Mouse (Mus musculus) lung, embryonic 14.5 days (tissue): ENCODE measurements around the gene Kcnmb1. TPM values are rescaled to one million over a fixed set of nuclear protein-coding genes. Genes with fewer than 3 reads are reported as not detected.

Source experiments
- ATAC-seq: fragments of 200-750 bp; cut with Nextera tagmentation; 2 replicates; pipeline ENCODE4 v1.8.0; 2017; ENCODE audit warnings: mild to moderate bottlenecking, moderate TSS enrichment, moderate library complexity; ENCODE audit not compliant: insufficient read depth
- DNase-seq: peaks from one replicate; pipeline ENCODE4 v3.0.0-alpha.2; 2015
- H3K27ac ChIP-seq: fragments of 300-500 bp; sonication (generic); 2 replicates; pipeline ENCODE4 v1.5.1; 2014; ENCODE audit warnings: low read depth, mild to moderate bottlenecking, moderate library complexity
- H3K27me3 ChIP-seq: fragments of 300-500 bp; sonication (generic); 2 replicates; pipeline ENCODE4 v1.6.1; 2014; ENCODE audit warnings: low read length, control low read depth; ENCODE audit not compliant: insufficient read depth
- H3K36me3 ChIP-seq: fragments of 300-500 bp; sonication (generic); 2 replicates; pipeline ENCODE4 v1.6.1; 2014; ENCODE audit warnings: control low read depth; ENCODE audit not compliant: insufficient read depth
- H3K4me1 ChIP-seq: fragments of 300-500 bp; sonication (generic); 2 replicates; pipeline ENCODE4 v1.6.1; 2014; ENCODE audit warnings: antibody characterized with exemption, control low read depth; ENCODE audit not compliant: insufficient read depth
- H3K4me2 ChIP-seq: fragments of 300-500 bp; sonication (generic); 2 replicates; pipeline ENCODE4 v1.6.1; 2014; ENCODE audit warnings: mild to moderate bottlenecking
- H3K4me3 ChIP-seq: fragments of 300-500 bp; sonication (generic); 2 replicates; pipeline ENCODE4 v1.5.1; 2014; ENCODE audit warnings: low read depth, low read length
- H3K9ac ChIP-seq: fragments of 300-500 bp; sonication (generic); 2 replicates; pipeline ENCODE4 v1.6.1; 2014
- H3K9me3 ChIP-seq: fragments of 300-500 bp; sonication (generic); 2 replicates; pipeline ENCODE4 v1.6.1; 2016; ENCODE audit warnings: low read depth, low read length, control low read depth
- CTCF ChIP-seq: IDR thresholded peaks from 2 replicates; pipeline ENCODE4 v1.5.1; 2016; ENCODE audit warnings: antibody characterized with exemption, low read depth
- WGBS: fragments of 180-500 bp; shearing (Covaris S2); extraction: QIAGEN DNeasy Blood & Tissue Kit; methylation state at CpG from one replicate; pipeline ENCODE4 v1.1.7; 2014; 5-methylcytosine and 5-hydroxymethylcytosine counted together
- polyA plus RNA-seq: library from polyadenylated mRNA; unstranded; fragments of >200 nt; fragmentation: Nextera tagmentation; extraction: Ambion mirVana; gene quantifications from 2 replicates; pipeline ENCODE4 v1.2.1, GENCODE M21; 2014

Kcnmb1 gene
- polyA plus RNA-seq, 1 experiment from 2014 or later, result 1.3 TPM

GRCm38 (mm10) chr11:33957595-33957994 is 5.2 kb upstream of the Kcnmb1 start:
- Histone ChIP-seq H3K27ac (no peak overlapping the region), H3K27me3 (no peaks in the 10 kb centered on the region), H3K9ac (no peak overlapping the region), H3K4me2 (no peak overlapping the region), H3K36me3 (no peaks in the 10 kb centered on the region), H3K4me3 (no peak overlapping the region), H3K4me1 (peaks cover 3% of the 10 kb centered on the region; the same call in 1 of the 2 replicates), H3K9me3 (no peaks in the 10 kb centered on the region)
- DNase-seq, result no peak
- ATAC-seq, result no peak
- WGBS, result 82% methylated on average over 6 of the region's 6 CpGs
- no peak for TF ChIP-seq CTCF

DNA sequence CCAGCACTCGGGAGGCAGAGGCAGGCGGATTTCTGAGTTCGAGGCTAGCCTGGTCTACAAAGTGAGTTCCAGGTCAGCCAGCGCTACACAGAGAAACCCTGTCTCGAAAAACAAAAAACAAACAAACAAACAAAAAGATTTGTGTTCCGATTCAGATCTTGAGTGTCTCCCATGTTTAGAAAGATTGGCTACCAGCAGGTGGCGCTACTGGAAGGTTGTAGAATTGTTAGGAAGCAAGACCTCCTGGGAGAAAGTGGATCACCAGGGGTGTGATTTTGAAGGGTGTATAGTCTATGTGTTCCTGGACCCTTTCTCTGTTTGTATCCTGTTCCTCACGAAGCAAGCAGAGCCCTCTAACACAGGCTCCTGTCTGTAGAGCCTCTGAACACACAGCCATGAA is 4.1 kb upstream of the Kcnmb1 start:
- ATAC-seq, result no peak

GRCm38 (mm10) chr11:33962178-33962577 is 635 bp upstream of the Kcnmb1 start:
- 34% methylated on average over 7 of the region's 7 CpGs for WGBS
- H3K4me1 ChIP-seq, result peaks cover 10% of the 10 kb centered on the region; the same call in 1 of the 2 replicates
- DNase-seq (no peak), ATAC-seq (peak; percentile 27; the same call in 1 of the 2 replicates)
- H3K4me3 ChIP-seq, result no peak overlapping the region
- H3K9me3 ChIP-seq, result no peaks in the 10 kb centered on the region
- H3K36me3 ChIP-seq, result no peaks in the 10 kb centered on the region
- no peaks in the 10 kb centered on the region for H3K27me3 ChIP-seq
- no peak overlapping the region for H3K9ac ChIP-seq
- no peak overlapping the region for H3K4me2 ChIP-seq
- no peak for TF ChIP-seq CTCF
- peak overlapping the region; percentile 65 for H3K27ac ChIP-seq

More for the DNA sequence above, 4.1 kb upstream of the Kcnmb1 start:
- 73% methylated on average over 8 of the region's 8 CpGs for WGBS
- Histone ChIP-seq H3K4me3 (no peak overlapping the region), H3K9me3 (no peaks in the 10 kb centered on the region), H3K4me1 (peaks cover 10% of the 10 kb centered on the region; the same call in 1 of the 2 replicates), H3K4me2 (no peak overlapping the region), H3K9ac (no peak overlapping the region), H3K27ac (no peak overlapping the region), H3K27me3 (no peaks in the 10 kb centered on the region), H3K36me3 (no peaks in the 10 kb centered on the region)
- peak; percentile 71 for DNase-seq
- TF ChIP-seq CTCF, result peak; percentile 62

DNA sequence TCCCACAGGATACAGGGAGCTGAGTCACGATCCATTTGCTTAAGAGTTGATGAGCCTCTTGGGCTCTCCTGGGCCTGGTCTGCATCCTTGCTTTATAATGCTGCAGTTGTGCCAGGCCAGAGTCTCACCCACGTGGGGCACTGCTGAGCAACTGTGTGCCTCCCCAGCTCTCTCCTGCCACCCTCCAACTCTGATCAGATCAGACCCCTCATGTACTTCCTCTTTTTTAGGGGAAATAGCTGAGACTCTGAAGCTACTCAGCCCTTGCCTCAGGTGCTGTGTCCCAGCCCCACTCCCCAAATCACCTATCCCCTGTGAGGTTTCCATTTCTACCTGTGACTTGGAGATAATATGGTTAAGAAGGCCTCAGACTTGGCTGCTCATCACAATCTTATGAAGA is 2.6 kb downstream of the Kcnmb1 start:
- TF ChIP-seq CTCF, result no peak
- Histone ChIP-seq H3K4me1 (peaks cover 10% of the 10 kb centered on the region; the same call in 1 of the 2 replicates), H3K36me3 (no peaks in the 10 kb centered on the region), H3K4me3 (no peak overlapping the region), H3K4me2 (no peak overlapping the region), H3K9ac (no peak overlapping the region), H3K27ac (no peak overlapping the region), H3K9me3 (no peaks in the 10 kb centered on the region), H3K27me3 (no peaks in the 10 kb centered on the region)
- WGBS, result 64% methylated on average over 2 of the region's 2 CpGs
- DNase-seq (no peak), ATAC-seq (no peak)

DNA sequence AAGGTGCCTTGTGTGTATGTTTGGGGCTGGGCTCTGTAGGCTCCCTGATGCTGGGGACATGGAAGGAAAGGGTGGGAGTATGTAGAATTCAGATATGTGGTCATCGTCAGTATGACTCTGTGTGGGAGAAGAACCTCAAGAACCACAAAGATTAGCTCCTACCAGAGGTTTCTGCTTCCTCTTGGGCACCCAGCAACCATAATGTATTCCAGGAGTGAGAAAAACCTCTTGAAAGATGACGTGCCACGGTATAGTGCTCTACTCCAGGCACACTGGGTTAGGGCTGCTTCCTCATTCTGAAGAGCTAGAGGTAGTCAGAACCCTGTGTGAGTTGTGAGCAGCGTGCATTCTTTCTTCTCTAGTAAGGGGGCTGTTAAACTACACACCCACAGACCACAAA is 4.9 kb downstream of the Kcnmb1 start:
- ATAC-seq (no peak), DNase-seq (no peak)
- Histone ChIP-seq H3K9ac (no peak overlapping the region), H3K27ac (no peak overlapping the region), H3K36me3 (no peaks in the 10 kb centered on the region), H3K4me2 (no peak overlapping the region), H3K27me3 (no peaks in the 10 kb centered on the region), H3K4me1 (peaks cover 6% of the 10 kb centered on the region; the same call in 1 of the 2 replicates), H3K4me3 (no peak overlapping the region), H3K9me3 (no peaks in the 10 kb centered on the region)
- TF ChIP-seq CTCF, result no peak
- WGBS, result 83% methylated on average over 4 of the region's 4 CpGs

DNA sequence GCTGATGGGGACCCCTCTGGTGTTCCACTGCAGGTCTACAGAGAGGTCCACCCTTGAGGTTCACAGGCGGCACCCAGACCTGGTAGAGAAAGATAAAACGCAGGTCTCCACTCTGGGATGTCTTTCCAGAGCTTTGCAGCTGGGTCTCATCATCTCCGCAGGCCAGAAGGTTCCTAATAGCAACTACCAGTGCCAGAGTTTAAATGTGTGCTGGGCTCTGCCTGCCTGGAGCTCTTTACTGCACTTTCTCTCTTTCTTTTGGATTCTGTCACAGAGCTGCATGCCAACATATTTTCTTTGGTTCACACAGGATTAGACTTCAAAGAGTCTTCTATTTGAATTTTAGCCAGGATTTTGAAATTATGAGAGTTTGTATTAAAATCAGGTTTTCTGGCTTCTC is 6.4 kb downstream of the Kcnmb1 start:
- ATAC-seq (peak; percentile 62; the same call in 1 of the 2 replicates), DNase-seq (peak; percentile 27)
- Histone ChIP-seq H3K27ac (no peak overlapping the region), H3K4me1 (no peaks in the 10 kb centered on the region), H3K4me3 (no peak overlapping the region), H3K36me3 (no peaks in the 10 kb centered on the region), H3K9me3 (no peaks in the 10 kb centered on the region), H3K27me3 (no peaks in the 10 kb centered on the region), H3K4me2 (no peak overlapping the region), H3K9ac (no peak overlapping the region)
- 40% methylated on average over 3 of the region's 3 CpGs for WGBS
- no peak for TF ChIP-seq CTCF

DNA sequence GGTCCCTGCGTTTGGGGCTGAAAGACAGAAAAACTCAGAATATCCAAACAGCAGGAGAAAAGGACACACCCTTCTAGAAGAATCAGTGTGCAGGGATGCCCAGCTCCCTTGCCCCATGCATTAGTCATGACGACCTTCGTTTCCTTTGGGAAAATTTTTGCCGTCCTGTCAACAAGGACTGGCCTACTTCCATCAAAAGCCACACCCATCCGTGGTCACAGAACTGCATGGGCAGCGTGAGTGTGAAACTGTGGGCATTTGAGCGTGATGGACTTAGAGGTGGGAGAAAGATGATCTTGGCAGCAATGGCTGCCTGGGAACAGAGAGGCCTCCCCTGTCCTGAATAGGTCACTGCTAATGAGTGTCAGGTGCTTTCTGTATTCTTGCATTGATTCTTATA is 9.3 kb downstream of the Kcnmb1 start:
- WGBS, result 68% methylated on average over 7 of the region's 7 CpGs
- Histone ChIP-seq H3K36me3 (no peaks in the 10 kb centered on the region), H3K9ac (no peak overlapping the region), H3K4me3 (no peak overlapping the region), H3K27me3 (no peaks in the 10 kb centered on the region), H3K9me3 (no peaks in the 10 kb centered on the region), H3K4me1 (no peaks in the 10 kb centered on the region), H3K4me2 (no peak overlapping the region), H3K27ac (no peak overlapping the region)
- ATAC-seq (no peak), DNase-seq (no peak)
- TF ChIP-seq CTCF, result no peak
